Mouse (Mus musculus) retina, postnatal 7 days (tissue): ENCODE data around the gene Rfx8.

Experiments used
- DNase-seq: peaks from one replicate; pipeline ENCODE4 v3.0.0-alpha.2; 2012; ENCODE audit warnings: low read depth, low spot score

The Rfx8 gene

GRCm38 (mm10) chr1:39720632-39721350 lies at the start of gene Rfx8:
TSS of gene Rfx8 (minus strand) at chr1:39720997.
- DNase-seq = no peak

GRCm38 (mm10) chr1:39770436-39770835 lies 49.6 kb upstream of the Rfx8 start:
- DNase-seq = no peak

- DNase-seq = no peak
Observed at GRCm38 (mm10) chr1:39768017-39768416, 47.2 kb upstream of the Rfx8 start.

- DNase-seq = no peak
Observed at GRCm38 (mm10) chr1:39765854-39766493, 45.2 kb upstream of the Rfx8 start.

GRCm38 (mm10) chr1:39762025-39762370 lies 41.2 kb upstream of the Rfx8 start:
- no peak for DNase-seq

- DNase-seq = peak; percentile 21
Observed at GRCm38 (mm10) chr1:39761211-39762024, 40.6 kb upstream of the Rfx8 start.

- DNase-seq = no peak
Observed at GRCm38 (mm10) chr1:39760181-39760715, 39.5 kb upstream of the Rfx8 start.

GRCm38 (mm10) chr1:39759231-39760175 lies 38.7 kb upstream of the Rfx8 start:
- no peak for DNase-seq

- no peak for DNase-seq
Observed at GRCm38 (mm10) chr1:39758244-39758643, 37.4 kb upstream of the Rfx8 start.

GRCm38 (mm10) chr1:39756952-39757351 lies 36.2 kb upstream of the Rfx8 start:
- DNase-seq = no peak

- no peak for DNase-seq
Observed at GRCm38 (mm10) chr1:39754224-39754957, 33.6 kb upstream of the Rfx8 start.

GRCm38 (mm10) chr1:39751537-39751936 lies 30.7 kb upstream of the Rfx8 start:
- no peak for DNase-seq

GRCm38 (mm10) chr1:39749664-39750063 lies 28.9 kb upstream of the Rfx8 start:
- no peak for DNase-seq

- DNase-seq = no peak
Observed at GRCm38 (mm10) chr1:39749214-39749613, 28.4 kb upstream of the Rfx8 start.

GRCm38 (mm10) chr1:39748666-39749065 lies 27.9 kb upstream of the Rfx8 start:
- DNase-seq = no peak

GRCm38 (mm10) chr1:39746464-39746863 lies 25.7 kb upstream of the Rfx8 start:
- no peak for DNase-seq

GRCm38 (mm10) chr1:39740948-39741347 lies 20.2 kb upstream of the Rfx8 start:
- DNase-seq = no peak

- DNase-seq = no peak
Observed at GRCm38 (mm10) chr1:39740002-39740401, 19.2 kb upstream of the Rfx8 start.

- no peak for DNase-seq
Observed at GRCm38 (mm10) chr1:39735927-39736604, 15.3 kb upstream of the Rfx8 start.

- DNase-seq = no peak
Observed at GRCm38 (mm10) chr1:39735493-39735892, 14.7 kb upstream of the Rfx8 start.
